Mouse (Mus musculus): ENCODE measurements around the gene Rasgef1c.

- no peak for TF ChIP-seq CTCF (IDR thresholded peaks at IDR 0.05; ENCODE audit: borderline replicate concordance, control insufficient read depth, extremely low read depth, insufficient read depth, low read length, poor library complexity)
- no peak for TF ChIP-seq POLR2A (IDR thresholded peaks at IDR 0.05; ENCODE audit: control insufficient read depth, extremely low read depth, insufficient read depth, low read length, poor library complexity)
These were observed 28.9 kb upstream of the Rasgef1c start for GRCm38 (mm10) chr11:49872779-49873178.
